Mouse (Mus musculus) ovary, postnatal 10 days (tissue): Measurements from ENCODE around the gene 1700092M07Rik.
A peak's percentile ranks its signal among the peaks of the same experiment; 100 is the strongest.

Experiments
- DNase-seq: peaks from one replicate; pipeline ENCODE4 v3.0.0; 2022; ENCODE audit warnings: low spot score

Gene 1700092M07Rik

GRCm38 (mm10) chr19:8740603-8741002 lies at the start of gene 1700092M07Rik:
1700092M07Rik (plus strand) TSS chr19:8740718.
- no peak for DNase-seq

- no peak for DNase-seq
Observed at GRCm38 (mm10) chr19:8691871-8692539, 48.5 kb upstream of the 1700092M07Rik start.

GRCm38 (mm10) chr19:8692740-8693139 lies 47.8 kb upstream of the 1700092M07Rik start:
- no peak for DNase-seq

- no peak for DNase-seq
Observed at GRCm38 (mm10) chr19:8695330-8695729, 45.2 kb upstream of the 1700092M07Rik start.

GRCm38 (mm10) chr19:8699652-8700051 lies 40.9 kb upstream of the 1700092M07Rik start:
- DNase-seq, result no peak

GRCm38 (mm10) chr19:8702458-8702857 lies 38.1 kb upstream of the 1700092M07Rik start:
- no peak for DNase-seq

GRCm38 (mm10) chr19:8703571-8703970 lies 36.9 kb upstream of the 1700092M07Rik start:
- DNase-seq, result no peak

- DNase-seq, result no peak
Observed at GRCm38 (mm10) chr19:8705026-8705708, 35.4 kb upstream of the 1700092M07Rik start.

GRCm38 (mm10) chr19:8706132-8706667 lies 34.3 kb upstream of the 1700092M07Rik start:
- no peak for DNase-seq

- no peak for DNase-seq
Observed at GRCm38 (mm10) chr19:8706930-8707329, 33.6 kb upstream of the 1700092M07Rik start.

- DNase-seq, result no peak
Observed at GRCm38 (mm10) chr19:8708954-8709353, 31.6 kb upstream of the 1700092M07Rik start.

GRCm38 (mm10) chr19:8710057-8710456 lies 30.5 kb upstream of the 1700092M07Rik start:
- DNase-seq, result no peak

- no peak for DNase-seq
Observed at GRCm38 (mm10) chr19:8711506-8711905, 29.0 kb upstream of the 1700092M07Rik start.

GRCm38 (mm10) chr19:8711949-8712869 lies 28.3 kb upstream of the 1700092M07Rik start:
- no peak for DNase-seq

- peak; percentile 52 for DNase-seq
Observed at GRCm38 (mm10) chr19:8712870-8713305, 27.6 kb upstream of the 1700092M07Rik start.

GRCm38 (mm10) chr19:8713306-8713996 lies 27.1 kb upstream of the 1700092M07Rik start:
- peak; percentile 89 for DNase-seq

- DNase-seq, result no peak
Observed at GRCm38 (mm10) chr19:8713997-8714652, 26.4 kb upstream of the 1700092M07Rik start.

GRCm38 (mm10) chr19:8714653-8715481 lies 25.7 kb upstream of the 1700092M07Rik start:
- DNase-seq, result no peak

- DNase-seq, result no peak
Observed at GRCm38 (mm10) chr19:8715868-8716766, 24.4 kb upstream of the 1700092M07Rik start.
